Mouse (Mus musculus) urinary bladder, postnatal 25 days (tissue): ENCODE results near the gene Gnai3.
A peak's percentile ranks its signal among the peaks of the same experiment; 100 is the strongest.

Source experiments
- DNase-seq: peaks from one replicate; pipeline ENCODE4 v3.0.0; 2022; ENCODE audit warnings: low spot score

Gnai3 gene

GRCm38 (mm10) chr3:108083161-108083560 is 62.8 kb downstream of the Gnai3 start:
- DNase-seq = no peak

- DNase-seq = no peak
Observed at GRCm38 (mm10) chr3:108082251-108082875, 63.6 kb downstream of the Gnai3 start.

GRCm38 (mm10) chr3:108081681-108082080 is 64.3 kb downstream of the Gnai3 start:
- no peak for DNase-seq

- no peak for DNase-seq
Observed at GRCm38 (mm10) chr3:108076836-108077235, 69.1 kb downstream of the Gnai3 start.

GRCm38 (mm10) chr3:108072983-108073569 is 72.9 kb downstream of the Gnai3 start:
- DNase-seq = no peak

- DNase-seq = peak; percentile 63
Observed at GRCm38 (mm10) chr3:108070295-108071293, 75.4 kb downstream of the Gnai3 start.

GRCm38 (mm10) chr3:108069231-108069870 is 76.6 kb downstream of the Gnai3 start:
- DNase-seq = peak; percentile 59

GRCm38 (mm10) chr3:108068826-108069225 is 77.1 kb downstream of the Gnai3 start:
- no peak for DNase-seq

GRCm38 (mm10) chr3:108067370-108067934 is 78.5 kb downstream of the Gnai3 start:
- DNase-seq = no peak

GRCm38 (mm10) chr3:108065551-108065950 is 80.4 kb downstream of the Gnai3 start:
- DNase-seq = no peak

- no peak for DNase-seq
Observed at GRCm38 (mm10) chr3:108064672-108065071, 81.3 kb downstream of the Gnai3 start.

GRCm38 (mm10) chr3:108062648-108063047 is 83.3 kb downstream of the Gnai3 start:
- DNase-seq = no peak

- DNase-seq = no peak
Observed at GRCm38 (mm10) chr3:108061420-108061819, 84.5 kb downstream of the Gnai3 start.
